Mouse (Mus musculus) C2C12 (cell line): ENCODE measurements at regions not wholly inside any gene's neighbourhood (a gene's known extent, or its start where the extent isn't known, plus 50 kb on each side); places are given as distances from the start of the nearest gene placed in this dataset.
A peak's percentile ranks its signal among the peaks of the same experiment; 100 is the strongest.

Source experiments
- H3K27me3 ChIP-seq: one replicate; pipeline ENCODE4 v1.6.1; 2011; ENCODE audit not compliant: control insufficient read depth, insufficient read depth, insufficient read length
- H3K36me3 ChIP-seq: one replicate; pipeline ENCODE4 v1.6.1; 2011; ENCODE audit not compliant: control insufficient read depth, insufficient read depth
- H3K4me3 ChIP-seq: one replicate; pipeline ENCODE4 v1.5.1; 2011; ENCODE audit warnings: mild to moderate bottlenecking, control low read depth; ENCODE audit not compliant: poor library complexity, insufficient read depth, severe bottlenecking
- H3K79me2 ChIP-seq: one replicate; pipeline ENCODE4 v1.6.1; 2011; ENCODE audit not compliant: control insufficient read depth, insufficient read depth
- H3K79me3 ChIP-seq: one replicate; pipeline ENCODE4 v1.6.1; 2011; ENCODE audit warnings: low read depth, control low read depth
- H3ac ChIP-seq: one replicate; pipeline ENCODE3; 2011; ENCODE audit warnings: low read depth; ENCODE audit not compliant: control insufficient read depth, insufficient read length
- CEBPB ChIP-seq: IDR thresholded peaks from one replicate; pipeline ENCODE4 v1.6.1; 2011; ENCODE audit warnings: low read depth, mild to moderate bottlenecking, control low read depth, moderate library complexity
- CTCF ChIP-seq: IDR thresholded peaks from one replicate; pipeline ENCODE4 v1.5.1; 2011; ENCODE audit not compliant: control insufficient read depth, insufficient read depth, insufficient read length
- FOSL1 ChIP-seq: IDR thresholded peaks from one replicate; pipeline ENCODE4 v1.8.0; 2011; ENCODE audit warnings: mild to moderate bottlenecking, low read length; ENCODE audit not compliant: poor library complexity, insufficient read depth, severe bottlenecking
- MAX ChIP-seq: IDR thresholded peaks from one replicate; pipeline ENCODE4 v1.6.1; 2011; ENCODE audit warnings: mild to moderate bottlenecking, control low read depth
- MYOD1 ChIP-seq: IDR thresholded peaks from one replicate; pipeline ENCODE4 v1.6.1; 2011; ENCODE audit warnings: low read depth; ENCODE audit not compliant: control insufficient read depth, insufficient read length
- MYOG ChIP-seq: IDR thresholded peaks from one replicate; pipeline ENCODE4 v1.6.1; 2011; ENCODE audit not compliant: control insufficient read depth, insufficient read length; ENCODE audit errors: extremely low read depth
- USF1 ChIP-seq: IDR thresholded peaks from one replicate; pipeline ENCODE4 v1.6.1; 2011; ENCODE audit warnings: low read depth, mild to moderate bottlenecking, control low read depth, moderate library complexity

GRCm38 (mm10) chr11:56505068-56505467, 464.3 kb upstream of the Nmur2 start:
- H3K27me3 ChIP-seq: no peaks in the 10 kb centered on the region

GRCm38 (mm10) chr11:56514941-56515340, 474.1 kb upstream of the Nmur2 start:
- Histone ChIP-seq H3K27me3 (no peaks in the 10 kb centered on the region), H3K36me3 (no peaks in the 10 kb centered on the region)
- TF ChIP-seq FOSL1 (no peak), MYOG (no peak), CTCF (no peak), USF1 (no peak), MAX (no peak), MYOD1 (no peak), CEBPB (no peak)

More at GRCm38 (mm10) chr11:56505068-56505467, 464.3 kb upstream of the Nmur2 start:
- no peaks in the 10 kb centered on the region for H3K36me3 ChIP-seq
- no peak overlapping the region for H3K4me3 ChIP-seq
- H3ac ChIP-seq: no peak overlapping the region
- TF ChIP-seq CEBPB: no peak
- TF ChIP-seq MYOD1: no peak
- TF ChIP-seq FOSL1: no peak
- TF ChIP-seq MYOG: no peak
- TF ChIP-seq MAX: no peak
- peak; percentile 76 for TF ChIP-seq USF1
- no peak for TF ChIP-seq CTCF
- H3K79me3 ChIP-seq: no peaks in the 10 kb centered on the region
- no peaks in the 10 kb centered on the region for H3K79me2 ChIP-seq

GRCm38 (mm10) chr11:56518486-56518885, 477.7 kb upstream of the Nmur2 start:
- TF ChIP-seq MYOG (no peak), FOSL1 (no peak), CEBPB (no peak), MYOD1 (no peak), MAX (no peak), USF1 (no peak), CTCF (no peak)
- Histone ChIP-seq H3K27me3 (no peaks in the 10 kb centered on the region), H3K79me2 (no peaks in the 10 kb centered on the region), H3ac (no peak overlapping the region), H3K4me3 (no peak overlapping the region), H3K79me3 (no peaks in the 10 kb centered on the region), H3K36me3 (no peaks in the 10 kb centered on the region)

More at GRCm38 (mm10) chr11:56514941-56515340, 474.1 kb upstream of the Nmur2 start:
- Histone ChIP-seq H3K4me3 (no peak overlapping the region), H3K79me2 (no peaks in the 10 kb centered on the region), H3K79me3 (no peaks in the 10 kb centered on the region), H3ac (no peak overlapping the region)

- H3ac ChIP-seq: no peak overlapping the region
Measured at GRCm38 (mm10) chr11:56550736-56551135, 460.5 kb upstream of the Gria1 start.

GRCm38 (mm10) chr11:56556332-56556731, 454.9 kb upstream of the Gria1 start:
- H3K36me3 ChIP-seq: no peaks in the 10 kb centered on the region
- no peaks in the 10 kb centered on the region for H3K27me3 ChIP-seq
- H3K79me2 ChIP-seq: no peaks in the 10 kb centered on the region
- no peaks in the 10 kb centered on the region for H3K79me3 ChIP-seq
- TF ChIP-seq MYOD1 (no peak), CEBPB (no peak)
- no peak overlapping the region for H3ac ChIP-seq
- no peak overlapping the region for H3K4me3 ChIP-seq

More at GRCm38 (mm10) chr11:56550736-56551135, 460.5 kb upstream of the Gria1 start:
- Histone ChIP-seq H3K79me3 (no peaks in the 10 kb centered on the region), H3K4me3 (no peak overlapping the region), H3K36me3 (no peaks in the 10 kb centered on the region), H3K27me3 (no peaks in the 10 kb centered on the region), H3K79me2 (no peaks in the 10 kb centered on the region)
- no peak for TF ChIP-seq CTCF
- TF ChIP-seq MYOG: no peak
- TF ChIP-seq MYOD1: no peak
- no peak for TF ChIP-seq MAX
- no peak for TF ChIP-seq CEBPB
- no peak for TF ChIP-seq FOSL1
- TF ChIP-seq USF1: no peak

GRCm38 (mm10) chr11:56580028-56580427, 431.2 kb upstream of the Gria1 start:
- Histone ChIP-seq H3K27me3 (no peaks in the 10 kb centered on the region), H3K36me3 (no peaks in the 10 kb centered on the region), H3ac (no peak overlapping the region), H3K4me3 (no peak overlapping the region), H3K79me2 (no peaks in the 10 kb centered on the region), H3K79me3 (no peaks in the 10 kb centered on the region)
- TF ChIP-seq CEBPB (no peak), MAX (no peak)
